ENCODE assay signal across 11 mouse cellular contexts in genomic region chr14:61309593-61309992, GRCm38 (mm10). TPM values are rescaled to one million over a fixed set of nuclear protein-coding genes. Genes with fewer than 3 reads are reported as not detected.
DNase-seq lines count a peak whose midpoint lies in the region; ATAC-seq and TF ChIP-seq lines count a peak whose summit lies in the region.
"Had no signal": no experiment of that assay in that cellular context is flagged by ENCODE, and none has a peak within 500 bp of the region (broad histone marks: within the 10 kb centered on the region; RNA-seq: fewer than 3 reads in every experiment).

Gene Arl11, plus strand, starts transcription at chr14:61309753.

- WGBS in lung, embryonic 14.5 days: 44% methylated on average over 6 of the region's 6 CpGs
- 52% methylated on average over 6 of the region's 6 CpGs for WGBS in stomach, postnatal 0 days
- 68% methylated on average over 6 of the region's 6 CpGs for WGBS in hindbrain, embryonic 16.5 days

- no peak within 1 kb of the TSS for H3K9ac ChIP-seq in lung, embryonic 14.5 days
- 0 out of 2 replicates have a peak within 1 kb of the TSS, but pooled peaks have one; percentile 8 for H3K9ac ChIP-seq in stomach, postnatal 0 days (ENCODE audit: low read length)
- no peak within 1 kb of the TSS for H3K9ac ChIP-seq in hindbrain, embryonic 16.5 days (ENCODE audit: low read depth, low read length)
- H3K9ac ChIP-seq: hindbrain, embryonic 13.5 days had no signal

- peaks cover 6% of the 10 kb centered on the region for H3K4me1 ChIP-seq in lung, embryonic 14.5 days (ENCODE audit: insufficient read depth)
- H3K4me1 ChIP-seq in stomach, postnatal 0 days (replicated peaks; ENCODE audit: control insufficient read depth, insufficient read depth): 0 out of 2 replicates have a peak, but pooled peaks cover 4% of the 10 kb centered on the region
- H3K4me1 ChIP-seq in hindbrain, embryonic 16.5 days (ENCODE audit: control insufficient read depth, insufficient read depth, low read depth, low read length): no peaks in the 10 kb centered on the region

- H3K4me2 ChIP-seq in lung, embryonic 14.5 days: no peak within 1 kb of the TSS; the same call in 1 of the 2 replicates
- no peak within 1 kb of the TSS for H3K4me2 ChIP-seq in stomach, postnatal 0 days (replicated peaks; ENCODE audit: low read depth)
- H3K4me2 ChIP-seq in hindbrain, embryonic 16.5 days (ENCODE audit: low read length): no peak within 1 kb of the TSS
- H3K4me2 ChIP-seq: hindbrain, embryonic 13.5 days had no signal

- DNase-seq in layer of hippocampus, adult 11-12 months (ENCODE audit: low spot score): peak; percentile 21
- no peak for DNase-seq in layer of hippocampus, postnatal 10 days (ENCODE audit: low spot score in 2 of 2)
- DNase-seq in heart, adult 9 months (ENCODE audit: low spot score in 2 of 2): peak; percentile 24 to 53
- peak; percentile 19 for DNase-seq in lung, embryonic 14.5 days
- no peak for DNase-seq in stomach, postnatal 0 days (ENCODE audit: low spot score)
- DNase-seq in frontal cortex, postnatal 36 days (ENCODE audit: low spot score in 2 of 2): no peak
- no peak for DNase-seq in ovary, postnatal 14 days (ENCODE audit: low spot score)
- DNase-seq: cerebellum, postnatal 14 days had no signal

- no peaks in the 10 kb centered on the region for H3K27me3 ChIP-seq in lung, embryonic 14.5 days (ENCODE audit: insufficient read depth, low read length)
- H3K27me3 ChIP-seq in stomach, postnatal 0 days (ENCODE audit: control insufficient read depth, insufficient read depth, low read length): no peaks in the 10 kb centered on the region
- H3K27me3 ChIP-seq in hindbrain, embryonic 16.5 days (replicated peaks; ENCODE audit: control insufficient read depth, insufficient read depth, low read length): no peaks in the 10 kb centered on the region
- H3K27me3 ChIP-seq: hindbrain, embryonic 13.5 days had no signal

- TF ChIP-seq CTCF in lung, embryonic 14.5 days (IDR thresholded peaks at IDR 0.05; ENCODE audit: low read depth): no peak
- no peak for TF ChIP-seq CTCF in stomach, postnatal 0 days (IDR thresholded peaks at IDR 0.05; ENCODE audit: low read depth)

- no peaks in the 10 kb centered on the region for H3K36me3 ChIP-seq in lung, embryonic 14.5 days (ENCODE audit: insufficient read depth)
- H3K36me3 ChIP-seq in stomach, postnatal 0 days (ENCODE audit: control insufficient read depth, insufficient read depth, low read length): no peaks in the 10 kb centered on the region
- no peaks in the 10 kb centered on the region for H3K36me3 ChIP-seq in hindbrain, embryonic 16.5 days (ENCODE audit: control insufficient read depth, insufficient read depth, low read length)
- H3K36me3 ChIP-seq: hindbrain, embryonic 13.5 days had no signal

- TF ChIP-seq EP300 in stomach, postnatal 0 days (optimal IDR thresholded peaks at IDR 0.05): no peak

- no peak within 1 kb of the TSS for H3K4me3 ChIP-seq in lung, embryonic 14.5 days (ENCODE audit: low read depth, low read length)
- H3K4me3 ChIP-seq in stomach, postnatal 0 days (ENCODE audit: low read depth, low read length): no peak within 1 kb of the TSS
- no peak within 1 kb of the TSS for H3K4me3 ChIP-seq in hindbrain, embryonic 16.5 days (ENCODE audit: low read length)
- H3K4me3 ChIP-seq: hindbrain, embryonic 13.5 days had no signal

- no peak; the same call in 1 of the 2 replicates for ATAC-seq in lung, embryonic 14.5 days (ENCODE audit: insufficient read depth)
- peak; percentile 66 for ATAC-seq in stomach, postnatal 0 days (ENCODE audit: low FRiP score, low TSS enrichment)
- ATAC-seq in hindbrain, embryonic 16.5 days: no peak

- H3K27ac ChIP-seq in lung, embryonic 14.5 days (ENCODE audit: low read depth): no peak within 1 kb of the TSS
- no peak within 1 kb of the TSS for H3K27ac ChIP-seq in stomach, postnatal 0 days (replicated peaks)
- no peak within 1 kb of the TSS for H3K27ac ChIP-seq in hindbrain, embryonic 16.5 days (ENCODE audit: low read depth, low read length)
- H3K27ac ChIP-seq: hindbrain, embryonic 13.5 days had no signal

- H3K9me3 ChIP-seq in lung, embryonic 14.5 days (ENCODE audit: low read depth, low read length): no peaks in the 10 kb centered on the region
- H3K9me3 ChIP-seq in stomach, postnatal 0 days (ENCODE audit: control insufficient read depth, low read length): no peaks in the 10 kb centered on the region
- H3K9me3 ChIP-seq in hindbrain, embryonic 16.5 days (ENCODE audit: control insufficient read depth, low read length): no peaks in the 10 kb centered on the region
- H3K9me3 ChIP-seq: hindbrain, embryonic 13.5 days had no signal

RNA-seq across cellular contexts. Expression of gene Arl11, which starts in this region (rescaled TPM):
- total RNA-seq in layer of hippocampus, postnatal 10 days (2021): under 1 TPM; 0.51 to 0.73 TPM
- polyA plus RNA-seq in lung, embryonic 14.5 days (2014; fragmentation: Nextera tagmentation; extraction: Ambion mirVana): 0.43 and 0.78 TPM in 2 replicates
- 1.2 TPM in 2 replicates for polyA plus RNA-seq in stomach, postnatal 0 days (2015; fragmentation: Nextera tagmentation; extraction: Ambion mirVana)
- 0.38 and 0.55 TPM in 2 replicates for polyA plus RNA-seq in hindbrain, embryonic 16.5 days (2015; fragmentation: Nextera tagmentation; extraction: Ambion mirVana)
- total RNA-seq: midbrain, postnatal 0 days had no signal

Comparison
In these comparisons a context has a peak if more than half of its experiments do, and no peak if none do; other contexts are left out.
1. DNase-seq: peak in layer of hippocampus, adult 11-12 months (single experiment) and heart, adult 9 months (2 of 2); none in layer of hippocampus, postnatal 10 days (0 of 2), stomach, postnatal 0 days (single experiment), frontal cortex, postnatal 36 days (0 of 2) and ovary, postnatal 14 days (single experiment).
2. Peak in DNase-seq in lung, embryonic 14.5 days; RNA of the gene not detected or under 1 TPM.